Mouse (Mus musculus) embryonic fibroblast, embryonic 13.5 days (primary cell): ENCODE measurements around the gene 2810021J22Rik.

Experiments
- CTCF ChIP-seq: IDR thresholded peaks from 2 replicates; pipeline ENCODE4 v1.5.1; 2011; ENCODE audit warnings: mild to moderate bottlenecking, control low read depth, low read length, moderate library complexity, borderline replicate concordance; ENCODE audit not compliant: insufficient read depth
- POLR2A ChIP-seq: IDR thresholded peaks from 2 replicates; pipeline ENCODE4 v1.6.1; 2011; ENCODE audit warnings: low read depth, mild to moderate bottlenecking, control low read depth, low read length, moderate library complexity

DNA sequence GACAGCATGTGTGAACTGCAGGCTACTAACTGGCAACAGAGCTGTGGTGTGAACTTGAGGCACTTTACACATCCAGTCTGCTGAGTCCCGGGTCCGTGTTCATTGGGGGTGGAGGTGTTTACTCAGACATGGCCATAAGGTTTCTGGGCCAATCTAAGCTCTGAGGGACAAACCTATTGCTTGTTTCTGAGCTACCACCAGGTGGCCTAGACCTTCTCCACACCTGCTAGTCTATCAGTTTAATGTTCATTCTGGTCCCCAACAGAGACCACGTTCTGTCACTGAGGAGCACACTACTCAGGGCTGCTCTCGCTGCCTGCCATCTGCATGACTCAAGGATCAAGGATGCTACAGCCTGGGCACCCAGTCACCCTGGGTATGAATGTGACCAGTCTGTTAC lies 64.6 kb downstream of the 2810021J22Rik start:
- TF ChIP-seq POLR2A (no peak), CTCF (no peak)
